Mouse (Mus musculus): Measurements from ENCODE around the gene Ptrh2.
"Not testable (repeated sequence)": the region's sequence is repeated elsewhere in the genome, so short reads cannot be mapped to it uniquely, and the experiment has no call there.

Gene Ptrh2

DNA sequence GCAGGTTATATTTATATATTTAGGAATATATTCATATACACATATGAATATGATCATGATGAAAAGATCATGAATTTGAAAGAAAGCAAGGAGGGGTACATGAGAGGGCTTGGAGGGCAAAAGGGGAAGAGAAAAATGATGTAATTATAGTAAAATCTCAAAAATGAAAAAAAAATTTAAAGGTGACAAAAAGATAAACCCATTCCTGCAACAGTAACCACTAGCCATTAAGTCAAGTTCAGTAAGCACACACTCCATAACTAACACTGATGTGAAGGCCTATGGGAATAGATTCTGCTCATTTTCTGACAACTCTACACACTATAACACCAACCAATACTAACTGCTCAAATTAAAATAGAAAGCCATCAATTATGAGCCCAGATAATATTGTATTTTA, 41.8 kb downstream of the Ptrh2 start:
- in situ Hi-C loops (cut with MboI, MseI), result no loop called here

DNA sequence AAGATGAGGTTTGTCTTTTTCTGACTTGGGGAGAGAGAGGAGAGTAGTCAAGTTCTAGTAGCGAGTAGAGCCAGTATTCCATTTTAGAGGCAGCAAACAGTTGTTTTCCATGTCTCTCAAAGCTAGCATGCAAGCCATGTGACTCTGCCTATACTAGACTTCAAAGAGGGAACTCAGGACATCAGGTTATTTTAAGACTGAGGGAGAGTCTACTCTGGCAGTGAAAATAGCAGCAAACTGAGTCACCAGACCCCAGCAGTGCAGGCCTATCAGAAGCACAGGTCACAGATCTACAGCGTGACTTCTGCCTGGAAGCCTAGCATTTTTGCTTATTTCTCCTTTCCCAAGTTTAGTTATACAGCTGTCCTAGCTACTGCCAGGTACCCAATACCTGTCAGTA, 47.7 kb downstream of the Ptrh2 start:
- in situ Hi-C loops (cut with MboI, MseI), result no loop called here

DNA sequence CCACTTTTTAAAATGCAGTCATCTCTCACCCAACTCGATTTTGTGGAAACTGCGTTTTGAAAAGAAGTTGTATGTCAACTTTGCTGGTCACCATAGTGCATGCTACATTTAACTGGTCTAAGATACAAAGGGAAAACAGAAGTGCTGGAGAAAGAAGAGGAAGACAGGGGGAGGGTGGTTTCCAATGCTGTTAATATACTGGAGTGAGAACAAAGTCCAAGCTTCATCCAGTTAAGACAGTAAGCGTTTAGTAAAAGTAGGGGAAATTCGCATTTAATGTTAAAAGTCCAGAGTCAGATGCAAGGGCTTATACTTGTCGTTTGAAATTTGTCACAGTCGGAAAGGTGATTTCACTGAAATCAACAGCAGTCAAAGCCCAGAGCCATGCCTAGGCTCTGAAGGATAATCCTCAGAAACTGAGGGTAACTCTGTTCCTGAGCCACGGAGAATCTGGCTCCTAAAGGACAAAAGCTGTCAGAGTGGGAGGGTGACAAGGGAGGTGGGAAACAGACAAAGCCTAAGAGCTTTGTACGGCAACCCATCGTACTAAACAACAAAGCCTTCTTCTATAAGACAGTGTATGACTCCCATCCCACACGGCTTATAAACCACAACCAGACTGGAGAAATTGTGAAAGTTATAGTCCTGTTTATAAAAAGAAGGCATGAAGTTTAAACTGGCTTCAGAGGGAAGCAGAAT, 50.6 kb downstream of the Ptrh2 start:
- in situ Hi-C loops (cut with MboI, MseI), result no loop called here

- in situ Hi-C loops (cut with MboI, MseI), result no loop called here
Measured at GRCm38 (mm10) chr11:86734993-86735392, 51.2 kb downstream of the Ptrh2 start.

- in situ Hi-C loops (cut with MboI, MseI), result no loop called here
Measured at GRCm38 (mm10) chr11:86737301-86738000, 53.7 kb downstream of the Ptrh2 start.

GRCm38 (mm10) chr11:86738308-86738707, 54.5 kb downstream of the Ptrh2 start:
- in situ Hi-C loops (cut with MboI, MseI), result not testable (repeated sequence)

GRCm38 (mm10) chr11:86738956-86739355, 55.2 kb downstream of the Ptrh2 start:
- in situ Hi-C loops (cut with MboI, MseI), result no loop called here

DNA sequence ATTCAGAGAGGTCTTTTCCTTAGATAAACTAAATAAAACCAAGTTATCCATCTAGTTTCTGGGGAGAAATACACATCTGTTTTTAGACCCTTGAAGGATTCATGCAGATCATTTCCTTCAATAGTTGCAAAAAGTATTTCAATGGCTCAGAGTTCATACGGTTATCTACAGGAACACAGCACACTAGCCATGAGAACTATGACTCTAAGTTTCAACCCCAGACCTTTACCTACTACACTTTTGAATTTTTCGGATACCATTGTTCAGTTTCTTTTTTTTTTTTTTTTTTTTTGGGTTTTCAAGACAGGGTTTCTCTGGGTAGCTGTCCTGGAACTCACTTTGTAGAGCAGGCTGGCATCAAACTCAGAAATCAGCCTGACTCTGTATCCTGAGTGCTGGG, 55.7 kb downstream of the Ptrh2 start:
- in situ Hi-C loops (cut with MboI, MseI), result no loop called here

GRCm38 (mm10) chr11:86741505-86741904, 57.7 kb downstream of the Ptrh2 start:
- in situ Hi-C loops (cut with MboI, MseI), result no loop called here

All from regulatory T cell (primary cell).